Mouse (Mus musculus): ENCODE results near the gene Akap7.

GRCm38 (mm10) chr10:25200691-25201090, 107.0 kb downstream of the Akap7 start:
- TF ChIP-seq CTCF (IDR thresholded peaks at IDR 0.05; ENCODE audit: low read depth) = no peak
- no peak for TF ChIP-seq EP300 (optimal IDR thresholded peaks at IDR 0.05)

Measured in stomach, postnatal 0 days (tissue).